Mouse (Mus musculus) forebrain, embryonic 14.5 days (tissue): ENCODE results near the gene Pcnt. TPM values are rescaled to one million over a fixed set of nuclear protein-coding genes. Genes with fewer than 3 reads are reported as not detected.

Experiments used
- ATAC-seq: fragments of 200-750 bp; cut with Nextera tagmentation; 2 replicates; pipeline ENCODE4 v1.8.0; 2017; ENCODE audit warnings: mild to moderate bottlenecking, moderate library complexity
- DNase-seq: peaks from one replicate; pipeline ENCODE4 v3.0.0-alpha.2; 2015; ENCODE audit warnings: low spot score
- H3K27ac ChIP-seq: fragments of 300-500 bp; sonication (generic); 2 replicates; pipeline ENCODE4 v1.5.1; 2014; ENCODE audit warnings: low read depth, mild to moderate bottlenecking, control low read depth, low read length, moderate library complexity
- H3K27me3 ChIP-seq: fragments of 300-500 bp; sonication (generic); replicated peaks from 2 replicates; pipeline ENCODE4 v1.6.1; 2014; ENCODE audit warnings: low read length, control low read depth, mixed read lengths; ENCODE audit not compliant: control insufficient read depth, insufficient read depth
- H3K36me3 ChIP-seq: fragments of 300-500 bp; sonication (generic); 2 replicates; pipeline ENCODE4 v1.6.1; 2014; ENCODE audit warnings: low read length, control low read depth; ENCODE audit not compliant: control insufficient read depth, insufficient read depth
- H3K4me1 ChIP-seq: fragments of 300-500 bp; sonication (generic); 2 replicates; pipeline ENCODE4 v1.6.1; 2014; ENCODE audit warnings: antibody characterized with exemption, low read length, control low read depth; ENCODE audit not compliant: control insufficient read depth, insufficient read depth
- H3K4me2 ChIP-seq: fragments of 300-500 bp; sonication (generic); 2 replicates; pipeline ENCODE4 v1.6.1; 2014; ENCODE audit warnings: mild to moderate bottlenecking, control low read depth, low read length
- H3K4me3 ChIP-seq: fragments of 300-500 bp; sonication (generic); 2 replicates; pipeline ENCODE4 v1.5.1; 2014; ENCODE audit warnings: low read depth, low read length, control low read depth
- H3K9ac ChIP-seq: fragments of 300-500 bp; sonication (generic); 2 replicates; pipeline ENCODE4 v1.6.1; 2014; ENCODE audit warnings: mild to moderate bottlenecking, low read length, control low read depth, moderate library complexity
- H3K9me3 ChIP-seq: fragments of 300-500 bp; sonication (generic); replicated peaks from 2 replicates; pipeline ENCODE4 v1.6.1; 2016; ENCODE audit warnings: low read length, control low read depth, mixed read lengths; ENCODE audit not compliant: control insufficient read depth
- WGBS: fragments of 180-500 bp; shearing (Covaris S2); extraction: QIAGEN DNeasy Blood & Tissue Kit; methylation state at CpG from one replicate; pipeline ENCODE4 v1.1.7; 2014; 5-methylcytosine and 5-hydroxymethylcytosine counted together
- polyA plus RNA-seq: library from polyadenylated mRNA; unstranded; fragments of >200 nt; fragmentation: Nextera tagmentation; extraction: Ambion mirVana; gene quantifications from 2 replicates; pipeline ENCODE4 v1.2.1, GENCODE M21; 2014

The Pcnt gene
- polyA plus RNA-seq, 1 experiment from 2014 or later = 10.5 TPM

DNA sequence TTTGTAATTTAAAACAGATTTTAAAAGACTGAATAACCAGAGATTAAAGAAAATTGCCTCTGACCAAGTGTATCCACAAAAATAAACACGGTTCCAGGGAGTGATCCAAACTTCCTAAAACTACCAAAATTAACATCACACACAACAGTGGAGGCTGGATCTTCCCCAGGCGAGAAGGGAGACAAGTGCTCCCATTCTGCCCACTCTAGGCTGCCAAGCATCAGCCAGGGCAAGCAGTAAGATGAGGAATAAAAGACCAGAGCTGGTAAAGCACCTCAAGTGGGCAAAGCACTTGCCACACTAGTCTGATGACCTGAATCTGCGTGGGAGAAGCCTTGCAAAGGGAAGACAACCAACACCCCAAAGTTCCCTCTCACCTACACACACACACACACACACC, 70.8 kb downstream of the Pcnt start:
- Histone ChIP-seq H3K27ac (no peak overlapping the region), H3K4me2 (no peak overlapping the region), H3K9me3 (no peaks in the 10 kb centered on the region), H3K9ac (no peak overlapping the region), H3K36me3 (peaks cover 61% of the 10 kb centered on the region), H3K4me1 (no peaks in the 10 kb centered on the region), H3K27me3 (no peaks in the 10 kb centered on the region), H3K4me3 (no peak overlapping the region)
- 82% methylated on average over 3 of the region's 3 CpGs for WGBS
- no peak for ATAC-seq
- DNase-seq = no peak

GRCm38 (mm10) chr10:76368766-76369165, 73.8 kb downstream of the Pcnt start:
- H3K27ac ChIP-seq = no peak overlapping the region
- DNase-seq (no peak), ATAC-seq (no peak)
- H3K9me3 ChIP-seq = no peaks in the 10 kb centered on the region
- no peak overlapping the region for H3K9ac ChIP-seq
- H3K4me1 ChIP-seq = no peaks in the 10 kb centered on the region
- no peaks in the 10 kb centered on the region for H3K27me3 ChIP-seq
- peaks cover 60% of the 10 kb centered on the region for H3K36me3 ChIP-seq
- WGBS = 94% methylated on average over 13 of the region's 13 CpGs
- no peak overlapping the region for H3K4me2 ChIP-seq
- no peak overlapping the region for H3K4me3 ChIP-seq

- ATAC-seq = peak; percentile 66; the same call in 1 of the 2 replicates
- peak; percentile 76 for DNase-seq
- no peak overlapping the region for H3K27ac ChIP-seq
- no peak overlapping the region for H3K9ac ChIP-seq
- H3K4me3 ChIP-seq = no peak overlapping the region
- H3K9me3 ChIP-seq = no peaks in the 10 kb centered on the region
- WGBS = 22% methylated on average over 3 of the region's 3 CpGs
- H3K36me3 ChIP-seq = peaks cover 34% of the 10 kb centered on the region
- H3K4me1 ChIP-seq = 0 out of 2 replicates have a peak, but pooled peaks cover 2% of the 10 kb centered on the region
- no peak overlapping the region for H3K4me2 ChIP-seq
- no peaks in the 10 kb centered on the region for H3K27me3 ChIP-seq
Measured at GRCm38 (mm10) chr10:76363233-76363632, 79.4 kb downstream of the Pcnt start.

GRCm38 (mm10) chr10:76358468-76358867, 84.1 kb downstream of the Pcnt start:
- H3K9me3 ChIP-seq = no peaks in the 10 kb centered on the region
- peaks cover 38% of the 10 kb centered on the region for H3K36me3 ChIP-seq
- no peak overlapping the region for H3K9ac ChIP-seq
- H3K27ac ChIP-seq = no peak overlapping the region
- no peak overlapping the region for H3K4me2 ChIP-seq
- H3K4me3 ChIP-seq = no peak overlapping the region
- H3K4me1 ChIP-seq = 0 out of 2 replicates have a peak, but pooled peaks cover 2% of the 10 kb centered on the region
- DNase-seq = peak; percentile 30
- 50% methylated on average over 5 of the region's 5 CpGs for WGBS
- no peak for ATAC-seq
- H3K27me3 ChIP-seq = no peaks in the 10 kb centered on the region

GRCm38 (mm10) chr10:76357286-76357875, 85.2 kb downstream of the Pcnt start:
- ATAC-seq (no peak), DNase-seq (no peak)
- H3K9ac ChIP-seq = no peak overlapping the region
- no peak overlapping the region for H3K4me3 ChIP-seq
- H3K4me2 ChIP-seq = no peak overlapping the region
- H3K27me3 ChIP-seq = no peaks in the 10 kb centered on the region
- peaks cover 48% of the 10 kb centered on the region for H3K36me3 ChIP-seq
- 89% methylated on average over 8 of the region's 8 CpGs for WGBS
- H3K27ac ChIP-seq = no peak overlapping the region
- no peaks in the 10 kb centered on the region for H3K9me3 ChIP-seq
- H3K4me1 ChIP-seq = no peaks in the 10 kb centered on the region

- 89% methylated on average over 12 of the region's 12 CpGs for WGBS
Measured at GRCm38 (mm10) chr10:76354974-76355373, 87.6 kb downstream of the Pcnt start.

GRCm38 (mm10) chr10:76353986-76354385, 88.6 kb downstream of the Pcnt start:
- H3K36me3 ChIP-seq = peaks cover 74% of the 10 kb centered on the region
- H3K9ac ChIP-seq = no peak overlapping the region
- no peaks in the 10 kb centered on the region for H3K9me3 ChIP-seq
- H3K4me1 ChIP-seq = no peaks in the 10 kb centered on the region
- H3K27ac ChIP-seq = no peak overlapping the region
- ATAC-seq (no peak), DNase-seq (no peak)
- 98% methylated on average over 12 of the region's 12 CpGs for WGBS
- no peak overlapping the region for H3K4me3 ChIP-seq
- no peak overlapping the region for H3K4me2 ChIP-seq
- H3K27me3 ChIP-seq = no peaks in the 10 kb centered on the region

More at GRCm38 (mm10) chr10:76354974-76355373, 87.6 kb downstream of the Pcnt start:
- Histone ChIP-seq H3K27ac (no peak overlapping the region), H3K9ac (no peak overlapping the region), H3K27me3 (no peaks in the 10 kb centered on the region), H3K9me3 (no peaks in the 10 kb centered on the region), H3K4me2 (no peak overlapping the region), H3K36me3 (peaks cover 71% of the 10 kb centered on the region), H3K4me1 (no peaks in the 10 kb centered on the region), H3K4me3 (no peak overlapping the region)
- ATAC-seq = no peak
- DNase-seq = no peak

DNA sequence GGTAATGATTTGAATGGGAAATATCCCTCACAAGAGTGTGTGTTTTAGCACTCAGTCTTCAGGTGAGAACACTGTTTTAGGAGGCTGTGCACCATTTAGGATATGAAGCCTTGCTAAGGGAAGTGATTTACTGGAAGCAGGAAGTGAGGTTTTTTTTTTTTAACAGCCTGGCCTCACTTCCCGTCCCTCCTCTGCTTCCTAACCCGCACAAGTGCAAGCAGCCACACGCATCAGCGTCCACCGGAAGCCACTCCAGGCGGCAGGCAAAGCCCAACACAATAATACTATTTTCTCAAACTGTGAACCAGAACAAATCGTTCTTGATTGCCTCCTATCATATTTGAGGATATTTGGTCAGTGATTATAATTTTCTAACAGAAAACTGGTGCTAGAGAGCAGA, 90.6 kb downstream of the Pcnt start:
- no peak for ATAC-seq
- no peak for DNase-seq
- H3K27me3 ChIP-seq = no peaks in the 10 kb centered on the region
- H3K4me3 ChIP-seq = no peak overlapping the region
- H3K9me3 ChIP-seq = no peaks in the 10 kb centered on the region
- 88% methylated on average over 7 of the region's 7 CpGs for WGBS
- no peaks in the 10 kb centered on the region for H3K4me1 ChIP-seq
- no peak overlapping the region for H3K9ac ChIP-seq
- no peak overlapping the region for H3K27ac ChIP-seq
- peaks cover 69% of the 10 kb centered on the region for H3K36me3 ChIP-seq
- H3K4me2 ChIP-seq = no peak overlapping the region

- Histone ChIP-seq H3K4me1 (peaks cover 6% of the 10 kb centered on the region; the same call in 1 of the 2 replicates), H3K4me3 (no peak overlapping the region), H3K4me2 (peak overlapping the region; percentile 73; the same call in 1 of the 2 replicates), H3K9ac (no peak overlapping the region), H3K36me3 (peaks cover 19% of the 10 kb centered on the region), H3K27ac (no peak overlapping the region), H3K9me3 (no peaks in the 10 kb centered on the region), H3K27me3 (no peaks in the 10 kb centered on the region)
- ATAC-seq (no peak), DNase-seq (peak; percentile 53)
- WGBS = 11% methylated on average over 4 of the region's 4 CpGs
Measured at GRCm38 (mm10) chr10:76346589-76346988, 96.0 kb downstream of the Pcnt start.
